Mouse (Mus musculus): ENCODE measurements around the gene Wnk4. TPM values are rescaled to one million over a fixed set of nuclear protein-coding genes. Genes with fewer than 3 reads are reported as not detected.

Gene Wnk4
- total RNA-seq, 2 experiments from 2014 or later = 4.5 to 8.0 TPM

DNA sequence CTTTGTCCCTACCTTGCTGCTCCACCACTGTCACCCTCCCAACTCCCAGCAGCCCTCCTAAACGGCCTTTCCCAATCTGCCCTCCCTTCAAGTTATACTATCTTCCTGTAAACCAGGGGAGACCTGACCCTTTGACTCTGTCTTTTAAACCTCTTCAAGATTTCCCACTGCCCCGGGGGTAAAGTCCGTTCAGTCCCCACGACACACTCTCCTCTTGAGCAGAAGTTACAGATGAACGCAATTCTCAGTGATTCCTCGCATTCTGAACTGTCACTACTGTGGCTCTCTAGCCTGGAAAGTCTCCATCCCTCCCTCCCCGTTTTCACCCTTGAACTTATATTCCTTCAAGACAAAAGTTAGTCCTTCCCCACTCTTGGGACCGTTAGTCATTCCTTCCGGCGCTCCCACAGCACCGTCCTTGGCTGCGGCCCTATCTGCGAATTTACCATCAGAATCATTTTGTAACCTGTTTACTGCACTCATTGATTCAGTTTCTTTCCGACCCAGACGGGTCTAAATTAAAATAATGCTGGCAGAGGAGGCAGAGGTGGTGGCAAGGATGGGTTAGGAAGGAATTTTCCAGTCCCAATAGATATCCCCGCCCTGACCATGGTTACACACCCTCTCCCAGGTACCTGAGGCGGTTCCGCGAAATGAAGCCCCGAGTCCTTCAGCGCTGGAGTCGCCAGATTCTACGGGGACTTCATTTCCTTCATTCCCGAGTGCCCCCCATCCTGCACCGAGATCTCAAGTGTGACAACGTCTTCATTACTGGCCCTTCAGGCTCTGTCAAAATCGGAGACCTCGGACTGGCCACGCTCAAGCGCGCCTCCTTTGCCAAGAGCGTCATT lies 3.0 kb downstream of the Wnk4 start:
- Histone ChIP-seq H3K27ac (no peak overlapping the region), H3K4me3 (no peak overlapping the region)
- DNase-seq (ENCODE audit: extremely low spot score in 1 of 2, low spot score in 2 of 2) = no peak
- no peak for TF ChIP-seq CTCF (IDR thresholded peaks at IDR 0.05)
- intact Hi-C loops (cut with DNase I) = loop anchor here (2.0 kb wide), 1 partner anchor 13 kb away; no protein-coding TSS in a partner anchor

DNA sequence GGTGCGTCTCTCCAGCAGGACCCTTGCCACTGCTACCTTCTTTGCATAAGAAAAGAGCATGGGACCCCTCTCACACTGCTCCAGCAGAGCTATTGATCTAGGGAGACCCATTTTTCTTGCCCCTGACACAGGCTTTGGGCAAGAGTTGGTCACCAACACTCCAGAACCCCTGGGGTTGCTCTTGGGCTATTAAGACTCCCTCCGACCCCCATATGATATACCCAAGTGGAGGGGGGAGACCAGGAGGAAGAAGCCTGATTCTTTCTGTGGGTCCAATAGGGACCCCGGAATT lies 3.6 kb downstream of the Wnk4 start:
- DNase-seq (ENCODE audit: extremely low spot score in 1 of 2, low spot score in 2 of 2) = no peak
- no peak overlapping the region for H3K4me3 ChIP-seq
- H3K27ac ChIP-seq = no peak overlapping the region
- no peak for TF ChIP-seq CTCF (IDR thresholded peaks at IDR 0.05)
- intact Hi-C loops (cut with DNase I) = loop anchor here (2.0 kb wide), 1 partner anchor 13 kb away; no protein-coding TSS in a partner anchor

DNA sequence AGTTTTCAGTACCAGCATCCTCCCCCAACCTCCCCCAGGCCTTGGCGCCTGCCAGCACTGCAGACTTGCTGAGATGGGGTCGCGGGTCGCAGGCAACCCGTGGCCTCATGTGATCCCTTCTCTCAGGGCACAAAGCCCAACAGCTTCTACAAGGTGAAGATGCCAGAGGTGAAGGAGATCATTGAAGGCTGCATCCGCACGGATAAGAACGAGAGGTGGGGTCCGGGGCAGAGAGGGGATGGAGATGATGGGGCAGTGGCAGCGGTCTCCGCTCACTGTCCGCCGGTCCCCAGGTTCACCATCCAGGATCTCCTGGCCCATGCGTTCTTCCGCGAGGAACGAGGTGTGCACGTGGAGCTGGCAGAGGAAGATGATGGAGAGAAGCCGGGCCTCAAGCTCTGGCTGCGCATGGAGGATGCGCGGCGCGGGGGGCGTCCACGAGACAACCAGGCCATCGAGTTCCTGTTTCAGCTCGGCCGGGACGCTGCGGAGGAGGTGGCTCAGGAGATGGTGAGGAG lies 4.6 kb downstream of the Wnk4 start:
- Histone ChIP-seq H3K4me3 (no peak overlapping the region), H3K27ac (no peak overlapping the region)
- no peak for TF ChIP-seq CTCF (IDR thresholded peaks at IDR 0.05)
- DNase-seq (ENCODE audit: extremely low spot score in 1 of 2, low spot score in 2 of 2) = no peak
- intact Hi-C loops (cut with DNase I) = no loop called here

DNA sequence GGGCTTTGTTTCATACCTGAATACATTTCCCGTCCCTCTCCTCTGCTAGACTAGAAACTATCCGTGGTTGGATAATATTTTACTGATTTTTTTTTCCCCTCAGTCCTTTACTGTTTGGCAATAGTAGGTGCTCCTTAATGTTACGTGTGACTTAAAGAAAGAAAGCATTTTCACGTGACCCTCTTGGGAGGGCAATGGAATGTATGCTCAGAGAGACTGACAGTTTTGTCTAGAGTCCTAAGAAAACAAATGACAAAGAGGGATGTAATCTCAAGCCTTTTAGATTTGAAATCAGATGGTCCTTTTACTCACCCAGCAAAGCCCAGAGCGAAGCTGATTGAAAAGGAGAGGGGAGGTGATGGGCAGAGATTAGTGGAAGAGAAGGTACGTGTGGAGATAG lies 5.5 kb downstream of the Wnk4 start:
- no peak for TF ChIP-seq CTCF (IDR thresholded peaks at IDR 0.05)
- H3K4me3 ChIP-seq = no peak overlapping the region
- DNase-seq (ENCODE audit: extremely low spot score in 1 of 2, low spot score in 2 of 2) = no peak
- intact Hi-C loops (cut with DNase I) = no loop called here
- H3K27ac ChIP-seq = no peak overlapping the region

DNA sequence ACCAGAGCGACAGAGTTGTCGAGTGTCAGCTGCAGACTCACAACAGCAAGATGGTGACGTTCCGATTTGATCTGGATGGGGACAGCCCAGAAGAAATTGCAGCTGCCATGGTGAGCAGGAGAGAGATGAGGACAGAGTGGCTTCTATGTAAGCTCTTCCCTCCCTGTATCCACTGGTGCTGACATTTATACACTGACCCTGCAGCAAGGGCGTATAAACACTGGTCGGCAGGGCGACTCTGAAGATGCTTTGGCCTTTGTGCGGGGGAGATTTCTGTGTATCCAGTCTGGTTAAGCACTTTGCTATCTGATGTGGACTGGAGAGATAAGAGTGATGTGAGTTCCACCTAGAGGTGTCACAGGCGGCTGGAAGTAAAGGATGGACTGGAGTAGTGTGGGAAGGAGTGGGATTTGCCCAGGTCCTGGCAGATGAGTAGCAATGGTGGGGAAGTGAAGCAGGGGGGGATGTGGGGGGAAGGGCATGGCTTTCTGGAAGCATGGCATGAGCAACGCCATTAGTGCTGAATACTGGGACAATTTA lies 9.3 kb downstream of the Wnk4 start:
- DNase-seq (ENCODE audit: extremely low spot score in 1 of 2, low spot score in 2 of 2) = no peak
- Histone ChIP-seq H3K27ac (no peak overlapping the region), H3K4me3 (no peak overlapping the region)
- intact Hi-C loops (cut with DNase I) = no loop called here
- no peak for TF ChIP-seq CTCF (IDR thresholded peaks at IDR 0.05)

DNA sequence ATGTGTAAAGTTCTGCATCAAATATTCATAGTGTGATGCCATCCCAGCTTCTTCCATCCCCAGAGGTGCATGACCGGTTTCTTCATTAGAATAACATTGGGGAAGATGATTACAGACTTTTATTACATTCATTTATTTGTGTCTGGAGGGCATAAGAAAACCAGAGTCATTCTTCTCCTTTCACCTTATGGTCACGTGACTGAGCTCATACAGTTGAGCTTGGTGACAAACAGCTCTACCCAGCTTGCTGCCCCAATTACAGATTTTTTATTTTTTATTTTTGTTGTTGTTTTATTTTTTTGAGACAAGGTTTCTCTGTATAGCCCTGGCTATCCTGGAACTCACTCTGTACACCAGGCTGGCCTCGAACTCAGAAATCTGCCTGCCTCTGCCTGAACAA lies 12.1 kb downstream of the Wnk4 start:
- intact Hi-C loops (cut with DNase I) = no loop called here
- H3K27ac ChIP-seq = no peak overlapping the region
- TF ChIP-seq CTCF (IDR thresholded peaks at IDR 0.05) = no peak
- H3K4me3 ChIP-seq = no peak overlapping the region
- no peak for DNase-seq (ENCODE audit: extremely low spot score in 1 of 2, low spot score in 2 of 2)

DNA sequence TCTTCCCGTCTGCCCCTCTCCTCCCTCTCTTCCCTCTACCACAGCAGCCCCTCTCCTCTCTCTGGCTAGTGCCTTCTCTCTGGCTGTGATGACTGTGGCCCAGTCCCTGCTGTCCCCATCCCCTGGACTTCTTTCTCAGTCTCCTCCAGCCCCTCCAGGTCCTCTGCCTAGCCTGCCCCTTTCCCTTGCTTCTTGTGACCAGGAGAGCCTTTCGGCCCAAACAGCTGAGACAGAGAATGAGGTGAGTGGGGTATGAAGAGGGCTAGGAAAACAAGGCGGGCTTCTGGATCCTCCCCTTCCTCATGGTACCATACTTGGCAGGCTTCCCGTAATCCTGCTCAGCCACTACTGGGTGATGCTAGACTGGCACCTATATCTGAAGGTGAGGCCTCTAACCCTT lies 14.9 kb downstream of the Wnk4 start:
- intact Hi-C loops (cut with DNase I) = no loop called here
- Histone ChIP-seq H3K4me3 (no peak overlapping the region), H3K27ac (no peak overlapping the region)
- no peak for TF ChIP-seq CTCF (IDR thresholded peaks at IDR 0.05)
- DNase-seq (ENCODE audit: extremely low spot score in 1 of 2, low spot score in 2 of 2) = no peak

DNA sequence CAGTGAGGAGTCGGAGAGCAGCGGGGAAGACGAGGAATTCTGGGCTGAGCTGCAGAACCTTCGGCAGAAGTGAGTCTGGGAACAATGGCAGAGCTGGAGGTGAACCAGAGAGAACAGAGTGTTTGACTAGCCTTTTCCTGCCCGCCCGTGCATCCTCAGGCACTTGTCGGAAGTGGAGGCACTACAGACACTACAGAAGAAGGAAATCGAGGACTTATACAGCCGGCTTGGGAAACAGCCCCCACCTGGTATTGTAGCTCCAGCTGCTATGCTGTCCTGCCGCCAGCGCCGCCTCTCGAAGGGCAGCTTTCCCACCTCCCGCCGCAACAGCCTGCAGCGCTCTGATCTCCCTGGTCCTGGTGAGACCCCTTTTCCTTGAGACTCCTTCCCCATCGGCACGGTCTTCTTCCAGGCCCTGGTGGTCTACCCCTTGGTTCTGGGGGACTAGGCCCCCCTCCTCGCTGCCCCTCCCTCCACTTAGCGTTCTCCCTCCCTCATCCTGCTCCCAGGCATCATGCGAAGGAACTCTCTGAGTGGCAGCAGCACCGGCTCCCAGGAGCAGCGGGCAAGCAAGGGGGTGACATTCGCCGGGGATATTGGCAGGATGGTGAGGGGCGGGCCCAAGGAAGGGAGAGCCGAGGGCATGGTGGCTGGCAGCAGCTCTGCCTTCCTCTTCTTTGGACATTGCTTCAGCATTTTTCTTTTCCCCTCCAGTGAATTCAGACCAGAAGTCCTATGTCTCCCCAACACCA lies 16.1 kb downstream of the Wnk4 start:
- no peak for DNase-seq (ENCODE audit: extremely low spot score in 1 of 2, low spot score in 2 of 2)
- no peak overlapping the region for H3K27ac ChIP-seq
- H3K4me3 ChIP-seq = no peak overlapping the region
- TF ChIP-seq CTCF (IDR thresholded peaks at IDR 0.05) = no peak
- intact Hi-C loops (cut with DNase I) = loop anchor here (2.0 kb wide), 1 partner anchor 14 kb away; no protein-coding TSS in a partner anchor

DNA sequence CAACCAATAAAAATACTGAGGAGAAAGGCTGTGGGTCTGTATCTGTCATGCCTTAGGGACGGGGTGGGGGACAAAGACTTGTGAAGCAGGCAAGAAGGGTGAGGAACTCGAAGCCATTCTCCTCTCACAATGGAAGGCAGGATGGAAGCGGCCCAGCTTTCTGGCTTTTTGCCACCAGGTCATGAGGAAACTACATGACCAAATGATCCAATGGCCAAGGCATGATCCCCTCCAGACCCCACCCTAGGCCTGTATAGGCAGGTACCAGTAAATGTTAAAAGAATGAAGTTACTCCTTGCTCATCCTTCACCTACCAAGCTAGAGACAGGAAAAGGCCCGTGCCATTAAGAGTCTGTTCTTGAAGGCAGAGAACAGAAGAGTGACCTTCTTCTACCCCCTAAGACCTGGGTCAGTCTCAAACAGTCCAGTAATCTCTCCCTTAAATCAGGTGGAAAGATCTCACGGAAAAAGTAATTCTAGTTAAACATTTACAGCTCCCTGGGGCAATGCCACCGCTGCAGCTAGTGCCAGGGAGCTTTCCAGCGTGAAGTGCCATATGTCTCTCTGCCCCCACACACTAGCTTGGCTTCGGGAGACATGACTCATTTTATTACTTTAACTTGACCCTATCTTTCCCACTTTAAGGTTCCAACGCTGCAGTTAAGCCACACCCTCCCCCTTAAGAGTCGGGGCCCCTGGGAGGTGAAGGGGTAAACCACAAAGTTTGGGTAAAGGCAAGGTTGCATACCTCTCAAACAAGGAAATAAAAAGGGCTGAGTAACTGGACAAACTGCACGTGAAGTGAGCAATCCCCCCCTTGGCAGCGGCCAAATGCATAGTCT lies 17.2 kb downstream of the Wnk4 start:
- H3K27ac ChIP-seq = peak overlapping the region; percentile 91; the same call in 1 of the 2 replicates
- intact Hi-C loops (cut with DNase I) = loop anchor here (2.0 kb wide), 2 partner anchors 15 to 25 kb away; partner anchors contain the start of gene Vps25
- TF ChIP-seq CTCF (IDR thresholded peaks at IDR 0.05) = no peak
- peak in 1 of 2 experiments; percentile 29 for DNase-seq (ENCODE audit: extremely low spot score in 1 of 2, low spot score in 2 of 2)
- H3K4me3 ChIP-seq = peak overlapping the region; percentile 84

DNA sequence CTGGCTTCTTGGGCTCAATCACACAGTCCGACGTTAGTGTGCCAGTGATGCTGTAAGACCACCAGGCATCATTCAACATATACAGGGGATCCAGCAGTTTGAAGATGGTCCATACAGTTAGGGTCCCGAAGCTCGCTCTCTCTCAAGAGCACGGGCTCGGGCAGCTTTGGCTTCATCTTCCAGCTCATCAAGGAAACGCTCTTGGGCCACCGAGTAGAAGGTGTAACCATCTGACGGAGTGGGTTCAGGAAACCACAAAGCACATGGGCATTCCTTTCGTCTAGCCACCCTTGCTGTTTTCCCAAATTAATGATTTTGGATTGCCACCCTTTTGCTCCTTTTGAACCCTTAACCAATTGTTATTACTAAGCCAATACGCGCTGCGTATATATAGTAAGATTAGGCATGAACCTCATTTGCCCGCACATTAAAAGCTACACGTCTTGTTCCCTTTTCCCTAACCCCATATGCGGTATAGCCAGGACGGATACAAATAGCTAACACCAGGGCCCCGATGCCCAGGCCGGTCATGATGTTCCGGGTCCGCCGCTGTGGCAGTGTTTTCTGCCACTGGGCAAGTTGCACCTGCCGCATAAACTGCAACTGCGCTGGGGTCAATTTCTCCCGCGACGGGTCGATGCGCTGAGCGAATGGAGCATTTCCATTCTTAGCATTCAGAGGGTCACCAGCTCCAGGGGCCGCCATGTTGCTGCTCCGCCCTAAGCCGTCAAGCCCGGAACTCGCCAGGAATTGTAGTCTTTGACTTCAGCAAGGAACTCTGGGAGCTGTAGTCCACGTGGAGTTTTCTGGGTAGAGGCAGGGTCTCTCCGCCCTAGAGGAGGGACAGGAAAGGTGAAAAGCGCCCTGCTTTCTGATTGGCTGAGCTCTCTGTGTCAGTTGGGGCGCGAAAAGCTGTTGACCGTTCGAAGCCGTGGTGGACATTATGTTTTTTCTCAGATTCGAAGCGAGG lies 18.1 kb downstream of the Wnk4 start, which contains the start of the genes Cntd1 and Coa3:
Gene Cntd1, plus strand, starts transcription at position 790 of the 970 bp plus-strand sequence.
Gene Coa3, minus strand, starts transcription at position 892 of the 970 bp plus-strand sequence.
- TF ChIP-seq CTCF (IDR thresholded peaks at IDR 0.05) = peak; percentile 7
- peak; percentile 80 to 83 for DNase-seq (ENCODE audit: extremely low spot score in 1 of 2, low spot score in 2 of 2)
- Histone ChIP-seq H3K27ac (peak within 1 kb of the TSS; percentile 91), H3K4me3 (peak within 1 kb of the TSS; percentile 84)
- intact Hi-C loops (cut with DNase I) = loop anchor here (2.0 kb wide), 1 partner anchor 26 kb away; the partner anchor contains the start of gene Vps25
